Mouse (Mus musculus): Measurements from ENCODE around the gene Nup43.

Gene Nup43

DNA sequence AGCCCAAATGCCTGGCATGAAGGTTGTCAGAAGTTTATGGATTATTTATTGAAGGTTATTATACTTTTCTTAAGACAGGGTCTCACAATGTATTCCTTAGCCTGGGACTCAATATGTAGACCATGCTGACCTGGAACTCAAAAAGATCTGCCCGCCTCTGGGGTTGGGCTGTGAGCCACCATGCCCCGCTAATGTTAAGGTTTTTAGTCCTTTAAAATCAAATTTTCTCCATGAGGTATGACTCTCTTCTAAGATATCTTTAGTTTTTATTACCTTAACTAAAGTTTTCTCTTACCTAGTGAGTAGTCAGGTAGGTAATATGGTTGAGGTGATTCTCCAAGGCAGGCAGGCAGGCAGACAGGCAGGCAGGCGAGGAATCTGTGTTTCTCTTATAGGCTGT, 14.9 kb downstream of the Nup43 start:
- no peak for DNase-seq (ENCODE audit: low read depth, low spot score)

DNA sequence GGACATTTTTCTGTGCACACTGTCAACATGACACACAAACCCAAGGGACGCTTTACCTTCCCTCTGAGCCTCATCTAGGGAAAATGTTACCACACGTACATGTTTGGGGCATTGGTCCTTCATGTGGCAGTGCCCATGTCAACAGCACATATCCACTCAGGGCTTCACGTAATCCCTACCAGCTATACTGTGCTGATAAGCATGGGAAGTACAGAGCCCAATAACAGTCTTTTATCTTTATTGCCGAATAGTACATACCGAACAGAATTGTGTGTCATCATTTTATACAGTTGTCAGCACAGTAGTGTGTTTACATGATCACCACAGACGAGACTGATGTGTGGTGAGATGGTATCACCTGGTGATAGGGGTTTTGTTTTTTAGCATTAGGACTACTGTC, 19.6 kb downstream of the Nup43 start:
- no peak for DNase-seq (ENCODE audit: low read depth, low spot score)

DNA sequence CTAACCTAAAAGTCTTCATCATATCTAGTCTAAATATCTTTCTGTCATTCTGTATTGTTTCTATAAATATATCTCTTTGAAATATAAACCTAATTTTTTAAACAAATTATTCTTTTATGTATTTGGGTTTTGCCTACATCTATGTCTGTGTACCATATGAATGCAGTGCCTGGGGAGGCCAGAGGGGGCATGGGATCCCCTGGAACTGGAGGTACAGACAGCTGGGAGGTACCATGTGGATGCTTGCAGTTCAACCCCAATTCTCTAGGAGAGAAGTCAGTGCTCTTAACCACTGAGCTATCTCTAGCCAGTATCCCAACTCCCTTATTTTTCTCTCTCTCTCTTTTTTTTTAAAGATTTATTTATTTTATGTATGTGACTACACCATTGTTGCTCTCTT, 28.0 kb downstream of the Nup43 start:
- DNase-seq (ENCODE audit: low read depth, low spot score), result peak; percentile 51

DNA sequence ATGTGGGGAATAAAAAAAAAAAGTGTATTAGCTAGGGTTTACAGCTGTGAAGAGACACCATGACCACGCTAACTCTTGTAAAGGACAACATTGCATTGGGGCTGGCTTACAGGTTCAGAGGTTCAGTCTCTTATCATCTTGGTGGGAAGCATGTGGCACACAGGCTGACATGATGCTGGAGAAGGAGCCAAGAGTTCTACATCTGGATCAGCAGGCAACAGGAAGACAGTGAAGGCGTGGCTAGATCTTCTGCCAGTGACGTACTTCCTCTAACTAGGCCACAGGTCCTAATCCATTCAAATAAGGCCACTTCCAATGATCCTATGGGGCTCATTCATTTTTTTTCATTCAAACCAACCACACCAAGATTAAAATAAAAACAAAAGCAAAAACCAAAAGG, 32.8 kb downstream of the Nup43 start:
- DNase-seq (ENCODE audit: low read depth, low spot score), result no peak

- no peak for DNase-seq (ENCODE audit: low read depth, low spot score)
Observed at GRCm38 (mm10) chr10:7702586-7702985, 35.3 kb downstream of the Nup43 start.

DNA sequence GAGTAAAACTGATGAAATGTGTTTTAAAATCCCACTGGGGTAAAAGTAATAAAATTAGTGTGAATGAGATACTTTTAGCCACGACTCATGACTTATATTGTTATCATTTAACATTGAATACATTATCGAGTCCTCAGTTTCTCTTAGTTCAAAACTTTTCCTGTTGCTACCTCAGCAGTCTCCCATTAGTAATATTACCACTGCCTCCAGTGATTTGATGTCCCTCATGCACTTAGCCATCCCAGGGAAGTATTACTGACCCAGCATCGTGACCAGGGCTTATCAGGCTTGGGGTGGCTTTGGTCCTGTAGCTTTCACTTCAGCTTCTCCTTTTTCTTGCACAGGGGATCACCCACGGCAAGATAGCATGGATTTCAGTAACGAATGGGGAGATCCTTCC, 42.8 kb downstream of the Nup43 start:
- no peak for DNase-seq (ENCODE audit: low read depth, low spot score)

GRCm38 (mm10) chr10:7712506-7712905, 45.2 kb downstream of the Nup43 start:
- DNase-seq (ENCODE audit: low read depth, low spot score), result no peak

DNA sequence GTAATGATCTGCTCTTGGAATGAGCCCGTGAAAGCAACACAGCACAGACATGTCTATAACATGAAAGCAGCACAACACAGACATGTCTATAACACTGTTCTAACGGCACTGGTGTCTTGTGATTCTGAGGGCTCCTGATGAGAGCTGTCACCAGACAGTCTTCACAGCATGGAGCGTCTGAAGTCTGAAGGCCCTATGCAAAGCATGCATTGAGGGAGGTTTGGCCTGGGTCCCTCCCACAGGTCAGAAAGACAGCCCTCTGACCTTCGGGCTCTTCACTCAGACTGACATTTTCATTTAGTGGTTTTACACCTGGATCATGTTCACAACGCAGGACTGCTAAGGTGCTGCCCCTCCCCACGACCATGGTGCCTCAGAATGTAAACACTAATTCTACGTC, 47.8 kb downstream of the Nup43 start:
- DNase-seq (ENCODE audit: low read depth, low spot score), result no peak

- peak; percentile 99 for DNase-seq (ENCODE audit: low read depth, low spot score)
Observed at GRCm38 (mm10) chr10:7725751-7726500, 58.6 kb downstream of the Nup43 start, which contains the start of gene Katna1. Gene Katna1 (plus strand): TSS chr10:7726000.

DNA sequence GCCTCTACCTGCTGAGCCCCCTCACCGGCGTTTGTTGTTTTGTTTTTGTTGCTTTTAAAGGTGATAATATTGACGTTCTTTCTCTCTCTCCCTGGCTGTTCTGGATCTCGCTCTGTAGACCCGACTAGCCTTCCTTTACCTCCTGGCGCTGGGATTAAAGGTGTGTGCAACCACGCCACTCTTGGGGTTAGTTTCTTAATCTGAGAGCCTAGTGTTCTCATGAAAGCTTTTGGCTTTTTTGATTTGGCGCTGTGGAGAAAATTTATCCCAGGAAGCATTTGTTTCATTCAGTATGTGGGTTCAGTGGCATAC, 59.2 kb downstream of the Nup43 start:
- peak; percentile 35 for DNase-seq (ENCODE audit: low read depth, low spot score)

DNA sequence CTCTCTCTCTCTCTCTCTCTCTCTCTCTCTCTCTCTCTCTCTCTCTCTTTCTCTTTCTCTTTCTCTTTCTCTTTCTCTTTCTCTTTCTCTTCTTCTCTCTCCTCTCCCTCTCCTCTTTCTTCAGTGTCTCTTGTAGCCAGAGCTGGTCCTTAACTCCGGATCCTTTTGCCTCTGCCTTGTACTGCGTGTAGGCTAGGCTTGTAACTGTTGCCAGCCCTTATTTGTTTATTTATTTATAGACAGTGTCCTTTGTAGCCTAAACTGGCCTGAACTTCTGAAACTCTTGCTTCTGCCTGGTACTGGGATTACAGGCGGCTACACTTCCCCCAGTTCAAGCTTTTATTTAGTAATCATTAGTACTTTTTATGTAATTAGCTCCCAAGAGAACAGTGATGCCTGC, 59.7 kb downstream of the Nup43 start:
- peak; percentile 29 for DNase-seq (ENCODE audit: low read depth, low spot score)
